Mouse (Mus musculus) hindbrain, embryonic 11.5 days (tissue): Measurements from ENCODE around the gene Sema5a. TPM values are rescaled to one million over a fixed set of nuclear protein-coding genes. Genes with fewer than 3 reads are reported as not detected.

Experiments
- ATAC-seq: fragments of 200-750 bp; cut with Nextera tagmentation; 2 replicates; pipeline ENCODE4 v1.8.0; 2017; ENCODE audit warnings: mild to moderate bottlenecking, moderate TSS enrichment, moderate library complexity; ENCODE audit not compliant: low FRiP score
- DNase-seq: peaks from one replicate; pipeline ENCODE4 v3.0.0-alpha.2; 2015; ENCODE audit warnings: low spot score
- H3K27ac ChIP-seq: fragments of 300-500 bp; sonication (generic); 2 replicates; pipeline ENCODE4 v1.5.1; 2014; ENCODE audit warnings: mild to moderate bottlenecking, low read depth, low read length
- H3K27me3 ChIP-seq: fragments of 300-500 bp; sonication (generic); 2 replicates; pipeline ENCODE4 v1.6.1; 2014; ENCODE audit warnings: mild to moderate bottlenecking, low read length, moderate library complexity, mixed read lengths; ENCODE audit not compliant: control insufficient read depth, insufficient read depth
- H3K36me3 ChIP-seq: fragments of 300-500 bp; sonication (generic); 2 replicates; pipeline ENCODE4 v1.6.1; 2014; ENCODE audit warnings: mild to moderate bottlenecking, low read length, moderate library complexity, mixed read lengths; ENCODE audit not compliant: control insufficient read depth, insufficient read depth
- H3K4me1 ChIP-seq: fragments of 300-500 bp; sonication (generic); replicated peaks from 2 replicates; pipeline ENCODE4 v1.6.1; 2014; ENCODE audit warnings: low read length, mixed read lengths; ENCODE audit not compliant: control insufficient read depth, insufficient read depth
- H3K4me2 ChIP-seq: fragments of 300-500 bp; sonication (generic); replicated peaks from 2 replicates; pipeline ENCODE4 v1.6.1; 2014; ENCODE audit warnings: mild to moderate bottlenecking, low read depth, low read length
- H3K4me3 ChIP-seq: fragments of 300-500 bp; sonication (generic); 2 replicates; pipeline ENCODE4 v1.5.1; 2014; ENCODE audit warnings: low read depth, low read length
- H3K9ac ChIP-seq: fragments of 300-500 bp; sonication (generic); 2 replicates; pipeline ENCODE4 v1.6.1; 2014; ENCODE audit warnings: low read depth, low read length
- H3K9me3 ChIP-seq: fragments of 300-500 bp; sonication (generic); 2 replicates; pipeline ENCODE4 v1.6.1; 2016; ENCODE audit warnings: low read length; ENCODE audit not compliant: control insufficient read depth
- WGBS: fragments of 180-500 bp; shearing (Covaris S2); extraction: QIAGEN DNeasy Blood & Tissue Kit; methylation state at CpG from one replicate; pipeline ENCODE4 v1.1.7; 2014; 5-methylcytosine and 5-hydroxymethylcytosine counted together
- polyA plus RNA-seq: library from polyadenylated mRNA; unstranded; fragments of >200 nt; fragmentation: Nextera tagmentation; extraction: Ambion mirVana; gene quantifications from 2 replicates; pipeline ENCODE4 v1.2.1, GENCODE M21; 2014

Gene Sema5a
- polyA plus RNA-seq, 1 experiment from 2014 or later: 7.5 TPM

DNA sequence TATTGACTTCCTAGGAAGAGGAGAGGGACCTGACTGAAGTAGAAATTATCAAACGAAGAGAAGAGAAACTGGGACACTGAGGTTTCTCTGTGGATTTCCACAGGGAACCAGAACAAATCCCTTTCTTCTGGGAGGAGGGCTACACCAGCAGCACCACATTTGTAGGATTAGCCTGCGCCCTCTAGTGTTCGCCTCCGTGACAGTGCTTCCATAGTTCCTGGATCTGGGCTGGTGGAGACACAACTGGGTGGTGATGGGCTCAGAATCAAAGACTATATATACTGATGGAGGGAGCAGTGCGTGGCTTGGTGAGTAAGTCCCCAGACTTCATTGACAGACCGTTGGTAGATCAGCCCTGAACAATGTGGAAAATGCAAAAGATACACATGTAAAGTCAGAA, 193.0 kb downstream of the Sema5a start:
- DNase-seq (peak; percentile 81), ATAC-seq (peak; percentile 64; the same call in 1 of the 2 replicates)
- 28% methylated on average over 6 of the region's 6 CpGs for WGBS
- Histone ChIP-seq H3K27ac (no peak overlapping the region), H3K4me3 (no peak overlapping the region), H3K27me3 (no peaks in the 10 kb centered on the region), H3K4me1 (no peaks in the 10 kb centered on the region), H3K9me3 (no peaks in the 10 kb centered on the region), H3K9ac (no peak overlapping the region), H3K4me2 (no peak overlapping the region), H3K36me3 (no peaks in the 10 kb centered on the region)

DNA sequence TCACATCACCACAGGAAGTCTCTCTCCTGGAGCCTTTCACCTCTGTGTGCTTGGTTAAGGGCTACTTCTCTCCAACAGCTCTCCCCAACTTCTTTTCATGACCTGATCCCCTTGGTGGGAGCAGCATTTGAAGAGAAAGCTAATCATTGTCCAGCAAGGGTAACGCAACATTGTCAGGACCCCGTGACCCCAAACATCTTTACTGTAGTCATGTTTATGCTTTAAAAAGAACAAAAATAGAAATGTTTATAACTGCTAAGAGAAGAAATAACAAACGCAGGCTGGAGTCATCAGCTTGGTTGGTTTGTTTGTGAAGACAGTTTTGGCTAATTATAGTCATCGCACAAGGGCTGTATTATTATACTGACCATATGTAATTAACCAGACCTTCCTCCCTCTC, 198.1 kb downstream of the Sema5a start:
- ATAC-seq (no peak), DNase-seq (no peak)
- H3K9ac ChIP-seq: no peak overlapping the region
- no peaks in the 10 kb centered on the region for H3K4me1 ChIP-seq
- 86% methylated on average over 4 of the region's 4 CpGs for WGBS
- H3K27ac ChIP-seq: no peak overlapping the region
- H3K27me3 ChIP-seq: no peaks in the 10 kb centered on the region
- H3K9me3 ChIP-seq: no peaks in the 10 kb centered on the region
- no peaks in the 10 kb centered on the region for H3K36me3 ChIP-seq
- H3K4me3 ChIP-seq: no peak overlapping the region
- no peak overlapping the region for H3K4me2 ChIP-seq

DNA sequence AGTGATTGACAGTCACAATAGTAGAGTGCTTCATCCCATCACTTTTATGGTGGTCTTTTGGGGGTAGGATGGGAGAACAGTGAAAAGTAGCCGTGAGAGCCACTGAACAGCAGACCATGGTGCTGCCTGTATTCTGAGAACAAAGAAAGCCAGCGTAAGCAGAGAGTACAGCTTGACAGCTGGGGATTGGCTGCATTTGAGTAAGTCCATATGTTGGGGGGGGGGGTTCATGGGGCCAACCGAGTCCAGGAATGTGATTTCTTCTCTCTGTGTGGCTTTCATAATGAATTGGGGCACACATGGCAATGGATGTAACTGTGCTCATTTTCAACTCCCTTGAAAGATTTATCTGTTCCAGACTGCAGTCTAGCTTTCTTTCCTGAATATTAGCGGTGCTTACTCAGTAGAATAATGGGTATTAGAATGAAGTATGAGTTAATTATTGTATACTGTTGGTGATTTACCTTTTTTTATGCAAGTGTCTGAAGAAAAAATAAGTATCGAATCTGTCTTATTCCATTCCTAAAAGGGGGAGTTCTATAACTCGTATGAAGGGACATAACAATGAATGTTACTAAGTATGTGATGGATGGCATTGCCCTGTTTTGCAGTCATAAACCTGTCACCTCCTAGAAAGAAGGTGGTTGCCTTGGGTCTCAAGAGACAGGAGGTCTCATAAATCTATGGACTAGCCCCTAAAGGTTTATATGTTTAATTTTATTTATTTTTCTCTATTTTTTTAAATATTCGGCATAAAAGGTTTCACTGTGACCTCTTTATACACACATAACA, 203.1 kb downstream of the Sema5a start:
- Histone ChIP-seq H3K9ac (no peak overlapping the region), H3K27ac (no peak overlapping the region)

DNA sequence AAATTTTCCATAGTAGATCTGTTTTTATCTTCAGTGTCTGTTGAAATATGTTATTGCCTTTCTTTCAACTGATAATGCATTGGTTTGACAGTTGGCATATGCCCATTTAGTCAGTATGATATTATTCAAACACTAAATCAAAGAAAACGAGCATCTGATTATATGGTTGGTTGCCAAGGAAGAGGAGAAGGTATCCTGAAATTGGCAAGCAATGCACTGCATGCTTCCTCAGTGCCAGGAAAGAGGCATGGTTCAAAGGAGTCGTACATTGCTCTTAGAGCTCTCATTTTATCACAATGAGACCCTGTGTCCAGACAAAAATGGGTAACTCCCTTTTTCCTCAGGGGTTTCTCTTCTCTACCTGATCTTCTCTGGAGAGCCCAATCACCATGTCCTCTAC, 214.4 kb downstream of the Sema5a start:
- no peak overlapping the region for H3K9ac ChIP-seq
- no peak for ATAC-seq
- WGBS: 84% methylated on average over 2 of the region's 2 CpGs
- no peaks in the 10 kb centered on the region for H3K9me3 ChIP-seq
- no peaks in the 10 kb centered on the region for H3K27me3 ChIP-seq
- H3K4me1 ChIP-seq: no peaks in the 10 kb centered on the region
- no peak overlapping the region for H3K4me2 ChIP-seq
- H3K27ac ChIP-seq: no peak overlapping the region
- no peak for DNase-seq
- no peaks in the 10 kb centered on the region for H3K36me3 ChIP-seq
- no peak overlapping the region for H3K4me3 ChIP-seq

More for the DNA sequence above, 203.1 kb downstream of the Sema5a start:
- 62% methylated on average over 7 of the region's 7 CpGs for WGBS
- Histone ChIP-seq H3K9me3 (no peaks in the 10 kb centered on the region), H3K36me3 (no peaks in the 10 kb centered on the region), H3K27me3 (no peaks in the 10 kb centered on the region), H3K4me1 (no peaks in the 10 kb centered on the region), H3K4me3 (no peak overlapping the region), H3K4me2 (no peak overlapping the region)
- DNase-seq (peak; percentile 22), ATAC-seq (no peak)

DNA sequence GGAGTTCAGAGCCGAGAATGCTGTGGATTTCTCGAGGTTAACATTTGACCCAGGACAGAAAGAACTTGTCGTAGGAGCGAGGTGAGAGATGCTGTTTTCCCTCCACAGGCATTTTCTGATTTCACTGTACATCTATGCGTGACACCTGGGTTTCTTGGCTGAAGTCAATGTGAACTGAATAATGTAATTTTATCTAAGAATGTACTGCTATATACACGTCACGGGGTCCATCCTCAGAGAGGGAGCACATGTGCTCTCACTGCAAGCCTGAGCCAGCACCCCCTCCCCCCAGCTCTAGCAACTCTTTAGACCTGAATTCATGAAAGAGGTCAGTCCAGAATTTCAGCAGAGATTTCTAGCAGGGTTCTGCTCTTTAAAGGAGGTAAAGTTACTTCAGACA, 215.6 kb downstream of the Sema5a start:
- 89% methylated on average over 7 of the region's 7 CpGs for WGBS
- H3K27me3 ChIP-seq: no peaks in the 10 kb centered on the region
- H3K36me3 ChIP-seq: no peaks in the 10 kb centered on the region
- ATAC-seq: no peak
- no peaks in the 10 kb centered on the region for H3K4me1 ChIP-seq
- no peak overlapping the region for H3K4me3 ChIP-seq
- no peak overlapping the region for H3K27ac ChIP-seq
- H3K9ac ChIP-seq: no peak overlapping the region
- no peaks in the 10 kb centered on the region for H3K9me3 ChIP-seq
- no peak overlapping the region for H3K4me2 ChIP-seq
- no peak for DNase-seq

DNA sequence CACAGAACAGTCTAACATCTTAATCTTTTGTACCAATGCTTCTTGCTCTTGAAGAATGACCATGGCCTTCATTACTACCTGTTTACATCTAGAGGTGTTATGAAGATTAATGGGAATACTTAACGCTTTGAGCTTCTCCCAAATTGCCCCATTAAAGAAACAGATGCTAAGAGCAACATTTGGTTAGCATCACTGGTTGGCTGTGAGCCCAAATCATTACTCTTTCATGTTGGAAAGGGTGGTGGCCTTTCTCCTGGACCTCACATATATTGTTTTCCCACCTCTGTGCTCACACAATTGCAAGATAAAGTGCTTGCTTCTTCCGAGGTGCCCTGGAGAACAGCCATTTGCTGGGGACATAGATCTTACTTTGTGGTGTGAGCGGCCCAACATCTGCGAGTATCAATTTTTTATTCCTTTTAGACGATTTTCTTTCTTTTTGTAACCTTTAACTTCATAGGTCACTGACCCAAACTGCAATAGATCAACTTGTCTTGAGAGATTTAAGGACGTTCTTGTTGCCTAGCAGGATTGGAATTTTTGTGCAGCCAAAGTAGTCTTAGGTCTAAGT, 227.0 kb downstream of the Sema5a start:
- 70% methylated on average over 6 of the region's 6 CpGs for WGBS
- H3K36me3 ChIP-seq: no peaks in the 10 kb centered on the region
- no peaks in the 10 kb centered on the region for H3K27me3 ChIP-seq
- H3K4me3 ChIP-seq: no peak overlapping the region
- H3K27ac ChIP-seq: no peak overlapping the region
- H3K4me1 ChIP-seq: no peaks in the 10 kb centered on the region
- ATAC-seq (no peak), DNase-seq (no peak)
- no peaks in the 10 kb centered on the region for H3K9me3 ChIP-seq
- H3K4me2 ChIP-seq: no peak overlapping the region
- H3K9ac ChIP-seq: no peak overlapping the region

DNA sequence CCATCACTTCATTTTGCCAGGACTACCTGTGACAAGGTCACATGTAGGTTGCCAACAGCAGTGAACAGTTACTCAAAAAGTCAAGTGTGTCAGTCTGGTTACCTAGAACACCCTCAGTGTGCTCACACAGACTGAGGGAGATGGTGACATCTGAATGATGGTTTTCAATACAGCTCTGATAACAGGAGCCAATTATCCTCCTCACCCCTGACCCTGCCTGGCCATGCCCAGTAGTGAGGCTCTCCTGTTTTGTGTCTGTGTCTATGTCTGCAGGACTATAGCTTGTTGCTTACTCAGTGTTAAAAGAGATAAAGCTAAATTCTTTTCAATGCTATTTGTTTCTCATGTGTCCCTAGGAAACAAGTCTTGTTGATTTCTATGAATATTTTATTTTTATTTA, 236.1 kb downstream of the Sema5a start:
- no peak for ATAC-seq
- Histone ChIP-seq H3K4me3 (no peak overlapping the region), H3K27me3 (no peaks in the 10 kb centered on the region), H3K9ac (no peak overlapping the region), H3K9me3 (no peaks in the 10 kb centered on the region), H3K36me3 (no peaks in the 10 kb centered on the region), H3K4me1 (no peaks in the 10 kb centered on the region), H3K4me2 (no peak overlapping the region), H3K27ac (no peak overlapping the region)
- no peak for DNase-seq

DNA sequence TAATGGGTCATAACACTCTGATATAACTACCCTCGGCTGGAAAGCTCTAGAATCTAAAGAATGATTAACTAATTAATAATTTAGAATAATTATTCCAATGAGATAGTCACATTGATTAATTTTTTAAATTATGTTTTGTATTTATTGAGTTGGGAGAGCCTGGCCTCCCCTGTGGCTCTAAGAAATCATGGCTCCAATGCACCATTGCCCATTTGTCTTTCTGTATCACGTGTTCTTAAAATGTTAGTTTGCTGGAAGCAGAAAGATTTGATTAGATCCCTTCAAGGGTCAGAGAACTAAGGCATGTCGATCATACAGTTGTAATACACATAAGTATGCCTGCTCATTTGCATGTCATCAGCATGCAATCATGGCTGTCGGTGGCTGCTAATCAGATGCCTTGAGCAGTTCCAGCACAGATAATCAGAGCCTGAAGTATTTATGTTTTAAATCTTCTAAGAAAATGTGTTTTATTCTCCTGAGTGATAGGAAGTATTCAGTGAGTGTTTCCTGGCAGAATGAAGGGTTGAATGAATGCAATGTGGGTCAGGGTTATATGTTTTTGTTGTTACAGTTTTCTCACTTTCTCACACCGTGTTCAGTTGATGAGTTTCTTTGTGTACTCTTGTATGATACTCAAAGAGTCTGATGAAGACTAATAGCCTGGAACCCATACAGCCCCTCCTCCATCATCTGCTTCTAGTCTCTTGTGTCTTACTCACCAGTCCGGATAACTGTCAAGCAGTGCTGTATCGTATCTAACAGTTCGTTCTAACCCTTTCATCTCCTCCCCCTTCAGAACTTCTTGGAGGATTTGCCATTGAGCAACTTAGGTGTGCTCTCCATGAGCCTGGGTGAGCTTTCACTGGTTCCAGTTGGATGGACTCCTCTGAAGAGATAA, 240.7 kb downstream of the Sema5a start:
- DNase-seq: no peak
- H3K4me1 ChIP-seq: no peaks in the 10 kb centered on the region
- H3K4me2 ChIP-seq: no peak overlapping the region
- ATAC-seq: no peak
- H3K9ac ChIP-seq: no peak overlapping the region
- H3K27me3 ChIP-seq: no peaks in the 10 kb centered on the region
- no peak overlapping the region for H3K27ac ChIP-seq
- H3K9me3 ChIP-seq: no peaks in the 10 kb centered on the region
- H3K36me3 ChIP-seq: no peaks in the 10 kb centered on the region
- no peak overlapping the region for H3K4me3 ChIP-seq
- WGBS: 82% methylated on average over 8 of the region's 8 CpGs
